Mouse (Mus musculus) embryonic facial prominence, embryonic 14.5 days (tissue): ENCODE results near the gene Hsd17b6. TPM values are rescaled to one million over a fixed set of nuclear protein-coding genes. Genes with fewer than 3 reads are reported as not detected.
A peak's percentile ranks its signal among the peaks of the same experiment; 100 is the strongest.

Experiments
- ATAC-seq: fragments of 200-750 bp; cut with Nextera tagmentation; 2 replicates; pipeline ENCODE4 v1.8.0; 2017; ENCODE audit warnings: low read depth, moderate number of reproducible peaks, moderate TSS enrichment
- DNase-seq: peaks from one replicate; pipeline ENCODE4 v3.0.0-alpha.2; 2015; ENCODE audit warnings: low spot score
- H3K27ac ChIP-seq: fragments of 300-500 bp; sonication (generic); replicated peaks from 2 replicates; pipeline ENCODE4 v1.5.1; 2014; ENCODE audit warnings: low read depth, mild to moderate bottlenecking, low read length, moderate library complexity
- H3K27me3 ChIP-seq: fragments of 300-500 bp; sonication (generic); replicated peaks from 2 replicates; pipeline ENCODE4 v1.6.1; 2014; ENCODE audit warnings: low read length; ENCODE audit not compliant: control insufficient read depth, insufficient read depth
- H3K36me3 ChIP-seq: fragments of 300-500 bp; sonication (generic); 2 replicates; pipeline ENCODE4 v1.6.1; 2014; ENCODE audit warnings: low read length, mixed read lengths; ENCODE audit not compliant: control insufficient read depth, insufficient read depth
- H3K4me1 ChIP-seq: fragments of 300-500 bp; sonication (generic); 2 replicates; pipeline ENCODE4 v1.6.1; 2014; ENCODE audit warnings: antibody characterized with exemption, low read length; ENCODE audit not compliant: control insufficient read depth, insufficient read depth
- H3K4me2 ChIP-seq: fragments of 300-500 bp; sonication (generic); 2 replicates; pipeline ENCODE4 v1.6.1; 2014; ENCODE audit warnings: low read depth, mild to moderate bottlenecking, low read length, moderate library complexity, mixed read lengths
- H3K4me3 ChIP-seq: fragments of 300-500 bp; sonication (generic); 2 replicates; pipeline ENCODE4 v1.5.1; 2014; ENCODE audit warnings: low read depth, mild to moderate bottlenecking, low read length
- H3K9ac ChIP-seq: fragments of 300-500 bp; sonication (generic); 2 replicates; pipeline ENCODE4 v1.6.1; 2014; ENCODE audit warnings: low read depth, mild to moderate bottlenecking, low read length, moderate library complexity, mixed read lengths
- H3K9me3 ChIP-seq: fragments of 300-500 bp; sonication (generic); 2 replicates; pipeline ENCODE4 v1.6.1; 2016; ENCODE audit warnings: low read length; ENCODE audit not compliant: control insufficient read depth
- WGBS: fragments of 180-500 bp; shearing (Covaris S2); extraction: QIAGEN DNeasy Blood & Tissue Kit; methylation state at CpG from one replicate; pipeline ENCODE4 v1.1.7; 2014; 5-methylcytosine and 5-hydroxymethylcytosine counted together
- polyA plus RNA-seq: library from polyadenylated mRNA; unstranded; fragments of >200 nt; fragmentation: Nextera tagmentation; extraction: Ambion mirVana; gene quantifications from 2 replicates; pipeline ENCODE4 v1.2.1, GENCODE M21; 2014

The Hsd17b6 gene
- polyA plus RNA-seq, 1 experiment from 2014 or later, result 0.75 TPM

DNA sequence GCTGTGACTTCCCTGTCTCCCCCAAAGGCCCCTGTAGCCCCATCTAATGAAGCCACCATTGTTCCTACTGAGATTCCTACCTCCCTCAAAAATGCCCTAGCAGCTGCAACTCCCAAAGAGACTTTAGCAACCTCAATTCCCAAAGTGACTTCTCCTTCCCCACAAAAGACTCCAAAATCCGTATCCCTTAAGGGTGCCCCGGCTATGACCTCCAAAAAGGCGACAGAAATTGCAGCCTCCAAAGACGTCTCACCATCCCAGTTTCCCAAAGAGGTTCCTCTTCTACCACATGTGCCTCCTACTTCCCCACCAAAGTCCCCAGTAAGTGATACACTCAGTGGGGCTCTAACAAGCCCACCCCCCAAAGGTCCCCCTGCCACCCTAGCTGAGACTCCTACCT lies 34.2 kb upstream of the Hsd17b6 start:
- Histone ChIP-seq H3K36me3 (peaks cover 85% of the 10 kb centered on the region), H3K4me2 (no peak overlapping the region), H3K4me1 (peaks cover 28% of the 10 kb centered on the region), H3K9ac (0 out of 2 replicates have a peak overlapping the region, but pooled peaks have one; percentile 11), H3K27ac (no peak overlapping the region), H3K4me3 (no peak overlapping the region), H3K9me3 (no peaks in the 10 kb centered on the region), H3K27me3 (no peaks in the 10 kb centered on the region)
- DNase-seq, result no peak
- ATAC-seq, result no peak
- WGBS, result 75% methylated on average over 4 of the region's 4 CpGs

DNA sequence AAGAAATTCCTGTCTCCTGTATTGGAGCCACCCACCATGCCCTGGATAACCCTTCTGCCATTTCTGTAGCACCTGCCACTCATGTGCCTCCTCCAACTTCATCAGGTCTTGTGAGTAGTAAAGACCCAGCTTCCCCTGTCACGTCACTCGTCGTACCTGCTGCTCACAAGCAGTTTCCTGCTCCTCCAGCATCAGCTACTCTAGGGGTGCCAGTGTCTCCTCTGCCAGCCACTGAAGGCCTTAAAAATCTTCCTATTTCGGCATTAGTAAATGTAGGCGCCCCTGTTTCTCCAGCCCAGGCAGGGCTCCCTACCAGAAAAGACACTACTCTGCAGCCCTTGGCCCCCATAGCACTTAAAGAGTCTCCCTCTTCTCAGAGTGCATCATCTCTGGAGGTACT lies 32.9 kb upstream of the Hsd17b6 start:
- Histone ChIP-seq H3K9ac (no peak overlapping the region), H3K4me3 (no peak overlapping the region), H3K9me3 (no peaks in the 10 kb centered on the region), H3K27me3 (no peaks in the 10 kb centered on the region), H3K36me3 (peaks cover 72% of the 10 kb centered on the region), H3K4me1 (peaks cover 28% of the 10 kb centered on the region), H3K4me2 (no peak overlapping the region), H3K27ac (no peak overlapping the region)
- DNase-seq (no peak), ATAC-seq (no peak)
- WGBS, result 85% methylated on average over 5 of the region's 5 CpGs

DNA sequence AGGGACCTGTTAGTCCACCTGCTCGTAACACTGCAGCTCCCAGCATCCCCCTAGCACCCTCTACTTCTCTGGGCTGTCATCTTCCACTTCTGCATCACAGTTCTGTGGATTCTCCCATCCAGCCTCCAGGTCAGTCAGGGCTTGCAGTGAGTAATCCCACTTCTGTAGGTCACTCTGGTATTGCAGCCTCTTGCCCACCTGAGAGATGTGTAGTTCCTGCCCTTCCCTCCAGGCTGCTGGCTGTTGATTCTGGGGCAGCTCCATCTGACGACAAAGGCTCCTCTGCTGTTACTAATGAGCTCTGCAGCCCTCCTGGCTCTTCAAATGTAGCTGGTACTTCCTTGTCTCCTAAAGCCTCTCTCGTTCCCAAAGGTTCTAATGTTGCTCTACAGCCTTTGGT lies 32.4 kb upstream of the Hsd17b6 start:
- H3K27ac ChIP-seq, result no peak overlapping the region
- H3K4me2 ChIP-seq, result no peak overlapping the region
- 72% methylated on average over 3 of the region's 3 CpGs for WGBS
- H3K27me3 ChIP-seq, result no peaks in the 10 kb centered on the region
- DNase-seq (no peak), ATAC-seq (no peak)
- no peak overlapping the region for H3K9ac ChIP-seq
- H3K4me1 ChIP-seq, result peaks cover 29% of the 10 kb centered on the region
- peaks cover 67% of the 10 kb centered on the region for H3K36me3 ChIP-seq
- no peak overlapping the region for H3K4me3 ChIP-seq
- H3K9me3 ChIP-seq, result no peaks in the 10 kb centered on the region

DNA sequence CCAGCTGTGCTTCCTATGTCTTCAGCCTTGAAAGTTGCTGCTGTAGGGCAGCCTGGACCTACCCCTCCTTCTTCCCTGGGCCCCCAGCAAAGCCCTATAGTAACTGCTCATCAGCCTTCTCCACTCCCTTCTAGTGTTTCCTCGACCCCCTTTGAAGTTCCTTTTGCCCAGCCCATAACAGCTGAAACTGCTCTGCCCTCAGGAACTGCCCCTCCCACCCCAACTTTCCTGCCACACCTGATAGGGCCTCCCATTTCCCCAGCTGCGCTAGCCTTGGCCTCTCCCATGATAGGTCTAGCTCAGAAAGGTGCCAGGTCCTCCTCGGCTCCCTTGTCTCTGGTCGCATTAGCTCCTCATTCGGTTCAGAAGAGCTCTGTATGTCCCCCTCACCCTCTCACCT lies 31.8 kb upstream of the Hsd17b6 start:
- H3K36me3 ChIP-seq, result peaks cover 61% of the 10 kb centered on the region
- DNase-seq (peak; percentile 48), ATAC-seq (peak; percentile 20)
- H3K4me2 ChIP-seq, result 0 out of 2 replicates have a peak overlapping the region, but pooled peaks have one; percentile 36
- H3K4me3 ChIP-seq, result no peak overlapping the region
- H3K4me1 ChIP-seq, result peaks cover 34% of the 10 kb centered on the region
- 0 out of 2 replicates have a peak overlapping the region, but pooled peaks have one; percentile 28 for H3K27ac ChIP-seq
- H3K27me3 ChIP-seq, result no peaks in the 10 kb centered on the region
- H3K9ac ChIP-seq, result peak overlapping the region; percentile 34
- WGBS, result 53% methylated on average over 5 of the region's 5 CpGs
- no peaks in the 10 kb centered on the region for H3K9me3 ChIP-seq

DNA sequence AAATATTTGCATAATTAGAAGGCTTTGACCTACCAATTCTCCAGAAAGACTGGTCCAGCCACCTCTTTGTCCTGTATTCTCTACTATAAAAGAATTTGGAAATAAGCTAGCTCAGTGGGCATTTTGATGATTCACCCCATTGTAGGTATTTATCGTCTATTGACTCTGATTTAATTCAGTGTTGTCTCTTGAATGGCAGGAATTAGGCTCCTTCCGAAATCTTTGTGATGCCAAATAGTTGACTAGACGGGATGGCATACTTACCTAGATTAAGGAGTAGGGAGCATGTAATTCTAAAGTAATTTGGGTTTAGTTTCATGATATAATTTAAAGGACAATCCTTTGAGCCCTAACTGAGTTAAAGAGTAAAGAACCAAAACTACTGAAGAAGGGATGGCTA lies 30.5 kb upstream of the Hsd17b6 start:
- H3K27ac ChIP-seq, result no peak overlapping the region; the same call in 1 of the 2 replicates
- peak overlapping the region; percentile 34; the same call in 1 of the 2 replicates for H3K9ac ChIP-seq
- H3K27me3 ChIP-seq, result no peaks in the 10 kb centered on the region
- H3K36me3 ChIP-seq, result peaks cover 48% of the 10 kb centered on the region
- H3K4me3 ChIP-seq, result peak overlapping the region; percentile 95
- H3K4me2 ChIP-seq, result peak overlapping the region; percentile 36
- peaks cover 34% of the 10 kb centered on the region for H3K4me1 ChIP-seq
- H3K9me3 ChIP-seq, result no peaks in the 10 kb centered on the region
- ATAC-seq (no peak), DNase-seq (no peak)
- WGBS, result 69% methylated on average over 3 of the region's 3 CpGs

DNA sequence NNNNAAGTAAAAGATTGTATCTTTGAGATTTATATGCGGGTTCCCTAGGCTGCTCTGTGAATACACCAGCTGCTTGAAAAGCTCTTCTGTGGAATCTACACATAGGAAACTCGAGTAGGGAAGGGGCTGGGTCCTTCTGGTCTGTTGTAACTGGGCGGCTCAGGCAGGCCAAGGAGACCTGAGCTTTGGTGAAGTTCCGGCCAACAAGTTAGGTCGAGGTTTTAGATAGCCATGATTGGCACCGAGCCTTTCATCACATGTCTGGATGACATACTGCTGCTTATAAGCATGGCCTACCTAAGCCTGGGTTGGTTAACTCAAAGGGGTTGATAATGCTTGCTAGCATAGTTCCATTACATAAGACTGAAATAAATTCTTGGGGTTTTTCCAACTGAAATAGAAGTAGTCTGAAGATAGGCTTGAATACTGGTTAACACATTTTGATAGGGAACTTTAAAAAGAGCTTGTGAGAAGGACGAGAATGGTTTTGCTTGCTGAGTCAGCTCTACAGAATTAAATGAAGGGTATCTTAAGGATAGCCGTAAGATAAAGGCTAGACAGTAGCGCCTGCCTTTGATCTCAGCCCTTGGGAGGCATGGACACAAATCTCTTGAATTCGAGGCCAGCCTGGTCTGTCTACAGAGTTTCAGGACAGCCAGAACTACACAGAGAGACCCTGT lies 29.5 kb upstream of the Hsd17b6 start:
- no peaks in the 10 kb centered on the region for H3K27me3 ChIP-seq
- WGBS, result 6% methylated on average over 10 of the region's 10 CpGs
- peak overlapping the region; percentile 99 for H3K9ac ChIP-seq
- peak; percentile 80 for DNase-seq
- H3K4me3 ChIP-seq, result peak overlapping the region; percentile 95
- ATAC-seq, result 0 out of 2 replicates have a peak, but pooled peaks have one; percentile 4
- peaks cover 30% of the 10 kb centered on the region for H3K4me1 ChIP-seq
- H3K36me3 ChIP-seq, result peaks cover 38% of the 10 kb centered on the region
- H3K4me2 ChIP-seq, result peak overlapping the region; percentile 82
- H3K9me3 ChIP-seq, result no peaks in the 10 kb centered on the region
- peak overlapping the region; percentile 96 for H3K27ac ChIP-seq

DNA sequence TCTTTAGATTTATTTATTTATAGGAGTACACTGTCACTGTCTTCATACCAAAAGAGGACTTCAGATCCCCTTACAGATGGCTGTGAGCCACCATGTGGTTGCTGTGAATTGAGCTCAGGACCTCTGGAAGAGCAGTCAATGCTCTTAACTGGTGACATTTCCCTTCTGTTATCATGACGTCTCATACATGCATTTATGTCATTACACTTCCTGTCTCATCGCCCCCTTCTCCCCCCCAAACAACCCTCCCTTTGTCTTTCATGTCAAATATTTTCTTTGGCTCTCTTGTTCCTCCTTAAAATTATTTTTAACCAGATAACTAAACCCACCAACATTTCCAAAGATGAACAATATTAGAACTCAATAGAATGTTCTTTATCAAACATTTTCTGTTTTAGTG lies 23.4 kb upstream of the Hsd17b6 start:
- peaks cover 48% of the 10 kb centered on the region for H3K36me3 ChIP-seq
- no peak overlapping the region for H3K4me3 ChIP-seq
- WGBS, result 69% methylated on average over 2 of the region's 2 CpGs
- DNase-seq (no peak), ATAC-seq (no peak)
- no peak overlapping the region for H3K4me2 ChIP-seq
- no peaks in the 10 kb centered on the region for H3K9me3 ChIP-seq
- no peak overlapping the region for H3K9ac ChIP-seq
- no peak overlapping the region for H3K27ac ChIP-seq
- no peaks in the 10 kb centered on the region for H3K27me3 ChIP-seq
- peaks cover 5% of the 10 kb centered on the region for H3K4me1 ChIP-seq

DNA sequence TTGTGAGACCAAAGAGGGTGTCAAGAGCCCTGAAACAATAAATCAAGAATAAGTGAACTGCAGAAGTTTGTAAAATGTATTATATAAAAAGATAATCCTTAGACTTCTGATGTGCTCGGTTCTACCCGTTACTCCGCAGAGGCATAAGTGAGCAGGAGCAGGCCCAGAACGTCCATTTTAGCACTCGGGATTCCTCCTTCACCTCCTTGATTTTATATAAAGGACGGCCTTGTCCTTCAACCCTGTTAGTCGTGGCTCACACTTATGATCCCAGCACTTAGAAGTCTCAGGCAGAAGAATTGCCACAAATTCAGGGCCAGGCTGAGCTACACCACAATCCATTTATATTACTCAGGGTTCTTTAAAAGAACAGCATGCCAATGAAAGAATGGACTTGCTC lies 22.5 kb upstream of the Hsd17b6 start:
- H3K27me3 ChIP-seq, result no peaks in the 10 kb centered on the region
- ATAC-seq (no peak), DNase-seq (no peak)
- peaks cover 5% of the 10 kb centered on the region for H3K4me1 ChIP-seq
- no peak overlapping the region for H3K27ac ChIP-seq
- 94% methylated on average over 7 of the region's 7 CpGs for WGBS
- no peak overlapping the region for H3K4me3 ChIP-seq
- no peak overlapping the region for H3K4me2 ChIP-seq
- H3K9me3 ChIP-seq, result no peaks in the 10 kb centered on the region
- peaks cover 57% of the 10 kb centered on the region for H3K36me3 ChIP-seq
- no peak overlapping the region for H3K9ac ChIP-seq

DNA sequence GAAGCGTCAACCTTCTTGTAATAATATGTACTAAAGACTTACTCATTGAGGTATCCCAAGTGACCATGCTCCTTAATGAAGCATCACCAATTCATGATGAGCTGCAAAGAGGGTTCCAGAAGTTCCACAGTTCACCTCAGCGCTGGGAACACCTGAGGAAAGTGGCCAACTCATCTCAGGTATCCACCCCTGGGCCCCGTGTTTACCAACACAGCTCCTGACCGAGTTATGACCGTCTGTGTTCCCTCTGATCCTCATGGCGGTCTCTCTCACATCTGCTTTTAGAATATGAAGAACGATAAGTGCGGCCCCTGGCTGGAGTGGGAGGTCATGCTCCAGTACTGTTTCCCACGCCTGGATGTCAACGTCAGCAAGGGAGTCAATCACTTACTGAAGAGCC lies 16.1 kb upstream of the Hsd17b6 start:
- 97% methylated on average over 10 of the region's 10 CpGs for WGBS
- no peak for ATAC-seq
- H3K4me1 ChIP-seq, result no peaks in the 10 kb centered on the region
- no peaks in the 10 kb centered on the region for H3K9me3 ChIP-seq
- no peak for DNase-seq
- no peak overlapping the region for H3K9ac ChIP-seq
- H3K27me3 ChIP-seq, result no peaks in the 10 kb centered on the region
- no peak overlapping the region for H3K4me3 ChIP-seq
- no peak overlapping the region for H3K4me2 ChIP-seq
- H3K27ac ChIP-seq, result no peak overlapping the region
- peaks cover 79% of the 10 kb centered on the region for H3K36me3 ChIP-seq
